Mouse (Mus musculus) embryonic facial prominence, embryonic 11.5 days (tissue): Measurements from ENCODE around the gene Chst8. TPM values are rescaled to one million over a fixed set of nuclear protein-coding genes. Genes with fewer than 3 reads are reported as not detected.
A peak's percentile ranks its signal among the peaks of the same experiment; 100 is the strongest.

Experiments used
- ATAC-seq: fragments of 200-750 bp; cut with Nextera tagmentation; replicated peaks from 2 replicates; pipeline ENCODE4 v1.8.0; 2017; ENCODE audit warnings: low read depth; ENCODE audit not compliant: insufficient number of reproducible peaks, low FRiP score, low TSS enrichment
- DNase-seq: peaks from one replicate; pipeline ENCODE4 v3.0.0-alpha.2; 2015; ENCODE audit warnings: low spot score
- H3K27ac ChIP-seq: fragments of 300-500 bp; sonication (generic); replicated peaks from 2 replicates; pipeline ENCODE4 v1.5.1; 2014; ENCODE audit warnings: mild to moderate bottlenecking, low read depth, low read length, control low read depth
- H3K27me3 ChIP-seq: fragments of 300-500 bp; sonication (generic); 2 replicates; pipeline ENCODE4 v1.6.1; 2014; ENCODE audit warnings: mild to moderate bottlenecking, low read length, moderate library complexity, mixed read lengths; ENCODE audit not compliant: control insufficient read depth, insufficient read depth
- H3K36me3 ChIP-seq: fragments of 300-500 bp; sonication (generic); replicated peaks from 2 replicates; pipeline ENCODE4 v1.6.1; 2014; ENCODE audit warnings: low read depth, mild to moderate bottlenecking, low read length, moderate library complexity, mixed read lengths; ENCODE audit not compliant: control insufficient read depth, insufficient read depth
- H3K4me1 ChIP-seq: fragments of 300-500 bp; sonication (generic); 2 replicates; pipeline ENCODE4 v1.6.1; 2014; ENCODE audit warnings: low read length, mixed read lengths; ENCODE audit not compliant: control insufficient read depth, insufficient read depth
- H3K4me2 ChIP-seq: fragments of 300-500 bp; sonication (generic); 2 replicates; pipeline ENCODE4 v1.6.1; 2014; ENCODE audit warnings: low read depth, mild to moderate bottlenecking, control low read depth, low read length, moderate library complexity
- H3K4me3 ChIP-seq: fragments of 300-500 bp; sonication (generic); 2 replicates; pipeline ENCODE4 v1.5.1; 2014; ENCODE audit warnings: low read depth, low read length, control low read depth
- H3K9ac ChIP-seq: fragments of 300-500 bp; sonication (generic); replicated peaks from 2 replicates; pipeline ENCODE4 v1.6.1; 2014; ENCODE audit warnings: mild to moderate bottlenecking, control low read depth, low read length
- H3K9me3 ChIP-seq: fragments of 300-500 bp; sonication (generic); replicated peaks from 2 replicates; pipeline ENCODE4 v1.6.1; 2016; ENCODE audit warnings: mild to moderate bottlenecking, low read length, inconsistent platforms, mixed read lengths; ENCODE audit not compliant: control insufficient read depth
- WGBS: fragments of 180-500 bp; shearing (Covaris S2); extraction: QIAGEN DNeasy Blood & Tissue Kit; methylation state at CpG from one replicate; pipeline ENCODE4 v1.1.7; 2014; 5-methylcytosine and 5-hydroxymethylcytosine counted together
- polyA plus RNA-seq: library from polyadenylated mRNA; unstranded; fragments of >200 nt; fragmentation: Nextera tagmentation; extraction: Ambion mirVana; gene quantifications from 2 replicates; pipeline ENCODE4 v1.2.1, GENCODE M21; 2014

Gene Chst8
- polyA plus RNA-seq, 1 experiment from 2014 or later, result 7.6 TPM

- DNase-seq (no peak), ATAC-seq (no peak)
- Histone ChIP-seq H3K27ac (no peak overlapping the region), H3K4me3 (no peak overlapping the region), H3K9me3 (no peaks in the 10 kb centered on the region), H3K9ac (no peak overlapping the region), H3K4me2 (no peak overlapping the region), H3K36me3 (no peaks in the 10 kb centered on the region), H3K4me1 (no peaks in the 10 kb centered on the region), H3K27me3 (no peaks in the 10 kb centered on the region)
- 88% methylated on average over 16 of the region's 16 CpGs for WGBS
Measured at GRCm38 (mm10) chr7:34667874-34668273, 144.6 kb downstream of the Chst8 start.

- Histone ChIP-seq H3K9ac (no peak overlapping the region), H3K27me3 (no peaks in the 10 kb centered on the region), H3K36me3 (no peaks in the 10 kb centered on the region), H3K4me2 (no peak overlapping the region), H3K9me3 (no peaks in the 10 kb centered on the region), H3K4me3 (no peak overlapping the region), H3K27ac (no peak overlapping the region), H3K4me1 (no peaks in the 10 kb centered on the region)
- ATAC-seq, result no peak
- 39% methylated on average over 7 of the region's 7 CpGs for WGBS
- DNase-seq, result no peak
Measured at GRCm38 (mm10) chr7:34663145-34663544, 149.4 kb downstream of the Chst8 start.

DNA sequence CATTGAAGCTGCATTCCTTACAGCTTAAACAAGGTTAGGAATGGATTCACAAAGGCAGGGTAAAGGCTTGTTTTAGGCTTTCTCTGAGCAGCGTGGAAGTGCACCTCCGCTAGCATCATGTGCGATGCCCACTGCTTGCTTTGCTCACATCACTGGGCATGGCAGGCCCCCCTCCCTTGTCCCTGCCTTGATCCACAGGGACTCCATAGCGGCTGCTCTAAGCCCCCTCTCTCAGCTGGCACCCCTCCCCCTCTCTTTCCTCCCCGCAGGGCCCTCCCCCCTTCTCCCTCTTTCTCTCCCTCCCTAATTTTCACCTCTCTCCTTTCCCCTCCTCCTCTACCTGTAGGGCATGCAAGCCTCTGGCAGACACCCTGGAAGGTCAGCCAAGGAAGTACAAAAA is 150.3 kb downstream of the Chst8 start:
- DNase-seq (no peak), ATAC-seq (no peak)
- Histone ChIP-seq H3K36me3 (no peaks in the 10 kb centered on the region), H3K4me1 (no peaks in the 10 kb centered on the region), H3K9ac (no peak overlapping the region), H3K4me2 (no peak overlapping the region), H3K27ac (no peak overlapping the region), H3K9me3 (no peaks in the 10 kb centered on the region), H3K27me3 (no peaks in the 10 kb centered on the region), H3K4me3 (no peak overlapping the region)
- 15% methylated on average over 5 of the region's 5 CpGs for WGBS

- H3K27ac ChIP-seq, result no peak overlapping the region
Measured at GRCm38 (mm10) chr7:34659386-34660085, 153.0 kb downstream of the Chst8 start.

GRCm38 (mm10) chr7:34656632-34657031 is 155.9 kb downstream of the Chst8 start, which contains the start of gene Kctd15:
Kctd15 (minus strand) TSS chr7:34656732.
- WGBS, result 70% methylated on average over 5 of the region's 5 CpGs
- Histone ChIP-seq H3K9ac (peak within 1 kb of the TSS; percentile 98), H3K36me3 (no peaks in the 10 kb centered on the region), H3K4me2 (peak within 1 kb of the TSS; percentile 83), H3K27ac (peak within 1 kb of the TSS; percentile 100), H3K4me3 (peak within 1 kb of the TSS; percentile 87), H3K27me3 (no peaks in the 10 kb centered on the region), H3K4me1 (no peaks in the 10 kb centered on the region), H3K9me3 (no peaks in the 10 kb centered on the region)
- DNase-seq (no peak), ATAC-seq (no peak)

More at GRCm38 (mm10) chr7:34659386-34660085, 153.0 kb downstream of the Chst8 start:
- ATAC-seq (no peak), DNase-seq (no peak)
- no peaks in the 10 kb centered on the region for H3K4me1 ChIP-seq
- 23% methylated on average over 6 of the region's 6 CpGs for WGBS
- no peaks in the 10 kb centered on the region for H3K27me3 ChIP-seq
- no peak overlapping the region for H3K4me2 ChIP-seq
- no peaks in the 10 kb centered on the region for H3K9me3 ChIP-seq
- no peaks in the 10 kb centered on the region for H3K36me3 ChIP-seq
- H3K4me3 ChIP-seq, result no peak overlapping the region
- H3K9ac ChIP-seq, result no peak overlapping the region

GRCm38 (mm10) chr7:34655086-34655839 is 157.2 kb downstream of the Chst8 start:
- peak; percentile 95 for DNase-seq
- Histone ChIP-seq H3K4me3 (peak overlapping the region; percentile 87), H3K36me3 (no peaks in the 10 kb centered on the region; the same call in 1 of the 2 replicates), H3K4me2 (peak overlapping the region; percentile 83), H3K9me3 (no peaks in the 10 kb centered on the region), H3K27ac (peak overlapping the region; percentile 100), H3K4me1 (no peaks in the 10 kb centered on the region; the same call in 1 of the 2 replicates), H3K27me3 (no peaks in the 10 kb centered on the region), H3K9ac (peak overlapping the region; percentile 98)
- WGBS, result under 1% methylated on average over 47 of the region's 74 CpGs
- ATAC-seq, result peak; percentile 74

GRCm38 (mm10) chr7:34654441-34655085 is 157.9 kb downstream of the Chst8 start:
- WGBS, result under 1% methylated on average over 66 of the region's 81 CpGs
- Histone ChIP-seq H3K36me3 (peaks cover 3% of the 10 kb centered on the region), H3K27ac (peak overlapping the region; percentile 100), H3K4me3 (peak overlapping the region; percentile 87), H3K9ac (peak overlapping the region; percentile 98), H3K9me3 (no peaks in the 10 kb centered on the region), H3K4me1 (no peaks in the 10 kb centered on the region; the same call in 1 of the 2 replicates), H3K27me3 (no peaks in the 10 kb centered on the region), H3K4me2 (peak overlapping the region; percentile 83)
- DNase-seq (peak; percentile 81), ATAC-seq (peak; percentile 9; the same call in 1 of the 2 replicates)
